Mouse (Mus musculus): ENCODE results near the gene Tnfsf13. TPM values are rescaled to one million over a fixed set of nuclear protein-coding genes. Genes with fewer than 3 reads are reported as not detected.

Gene Tnfsf13
- polyA plus RNA-seq, 1 experiment from 2014 or later: 0.17 TPM

- WGBS (ENCODE audit: insufficient replicate concordance): 68% methylated on average over 6 of the region's 6 CpGs
- Histone ChIP-seq H3K4me1 (ENCODE audit: control insufficient read depth, low read depth, low read length) (peaks cover 36% of the 10 kb centered on the region), H3K27ac (ENCODE audit: low read length) (no peak overlapping the region)
These were observed 648 bp downstream of the Tnfsf13 start for GRCm38 (mm10) chr11:69684936-69685335.

GRCm38 (mm10) chr11:69684128-69684745 is 1.3 kb downstream of the Tnfsf13 start:
- H3K27me3 ChIP-seq (ENCODE audit: control insufficient read depth, insufficient read depth, low read depth, low read length): no peaks in the 10 kb centered on the region
- no peak overlapping the region for H3K27ac ChIP-seq (ENCODE audit: low read length)
- no peaks in the 10 kb centered on the region for H3K9me3 ChIP-seq (replicated peaks; ENCODE audit: control insufficient read depth, low read length)
- H3K9ac ChIP-seq (ENCODE audit: low read depth, low read length): no peak overlapping the region
- H3K4me2 ChIP-seq (ENCODE audit: low read depth, low read length): no peak overlapping the region
- H3K4me3 ChIP-seq (ENCODE audit: low read depth, low read length): no peak overlapping the region
- H3K4me1 ChIP-seq (ENCODE audit: control insufficient read depth, low read depth, low read length): peaks cover 36% of the 10 kb centered on the region
- H3K36me3 ChIP-seq (ENCODE audit: control insufficient read depth, insufficient read depth): no peaks in the 10 kb centered on the region
- no peak for ATAC-seq (ENCODE audit: low read depth)
- WGBS (ENCODE audit: insufficient replicate concordance): 67% methylated on average over 12 of the region's 12 CpGs

More at GRCm38 (mm10) chr11:69684936-69685335, 648 bp downstream of the Tnfsf13 start:
- Histone ChIP-seq H3K4me3 (ENCODE audit: low read depth, low read length) (no peak overlapping the region), H3K36me3 (ENCODE audit: control insufficient read depth, insufficient read depth) (no peaks in the 10 kb centered on the region), H3K27me3 (ENCODE audit: control insufficient read depth, insufficient read depth, low read depth, low read length) (no peaks in the 10 kb centered on the region), H3K9ac (ENCODE audit: low read depth, low read length) (no peak overlapping the region), H3K4me2 (ENCODE audit: low read depth, low read length) (no peak overlapping the region), H3K9me3 (replicated peaks; ENCODE audit: control insufficient read depth, low read length) (no peaks in the 10 kb centered on the region)
- no peak for ATAC-seq (ENCODE audit: low read depth)

- no peaks in the 10 kb centered on the region for H3K36me3 ChIP-seq (ENCODE audit: control insufficient read depth, insufficient read depth)
- H3K4me1 ChIP-seq (ENCODE audit: control insufficient read depth, low read depth, low read length): peaks cover 36% of the 10 kb centered on the region
- no peak overlapping the region for H3K9ac ChIP-seq (ENCODE audit: low read depth, low read length)
- WGBS (ENCODE audit: insufficient replicate concordance): 58% methylated on average over 7 of the region's 7 CpGs
- no peak overlapping the region for H3K27ac ChIP-seq (ENCODE audit: low read length)
- H3K4me3 ChIP-seq (ENCODE audit: low read depth, low read length): no peak overlapping the region
- no peaks in the 10 kb centered on the region for H3K9me3 ChIP-seq (replicated peaks; ENCODE audit: control insufficient read depth, low read length)
- ATAC-seq (ENCODE audit: low read depth): no peak
- no peaks in the 10 kb centered on the region for H3K27me3 ChIP-seq (ENCODE audit: control insufficient read depth, insufficient read depth, low read depth, low read length)
- H3K4me2 ChIP-seq (ENCODE audit: low read depth, low read length): no peak overlapping the region
These were observed 2.0 kb downstream of the Tnfsf13 start for GRCm38 (mm10) chr11:69683576-69683975.

GRCm38 (mm10) chr11:69682840-69683533 is 2.6 kb downstream of the Tnfsf13 start:
- Histone ChIP-seq H3K4me2 (ENCODE audit: low read depth, low read length) (peak overlapping the region; percentile 95), H3K27me3 (ENCODE audit: control insufficient read depth, insufficient read depth, low read depth, low read length) (no peaks in the 10 kb centered on the region), H3K27ac (ENCODE audit: low read length) (peak overlapping the region; percentile 94), H3K36me3 (ENCODE audit: control insufficient read depth, insufficient read depth) (no peaks in the 10 kb centered on the region), H3K4me3 (ENCODE audit: low read depth, low read length) (peak overlapping the region; percentile 88; the same call in 1 of the 2 replicates), H3K9ac (ENCODE audit: low read depth, low read length) (no peak overlapping the region; the same call in 1 of the 2 replicates), H3K4me1 (ENCODE audit: control insufficient read depth, low read depth, low read length) (peaks cover 36% of the 10 kb centered on the region), H3K9me3 (replicated peaks; ENCODE audit: control insufficient read depth, low read length) (no peaks in the 10 kb centered on the region)
- 26% methylated on average over 12 of the region's 12 CpGs for WGBS (ENCODE audit: insufficient replicate concordance)
- ATAC-seq (ENCODE audit: low read depth): no peak

- no peaks in the 10 kb centered on the region for H3K36me3 ChIP-seq (ENCODE audit: control insufficient read depth, insufficient read depth)
- H3K4me2 ChIP-seq (ENCODE audit: low read depth, low read length): peak overlapping the region; percentile 95
- peak overlapping the region; percentile 88 for H3K4me3 ChIP-seq (ENCODE audit: low read depth, low read length)
- peaks cover 36% of the 10 kb centered on the region for H3K4me1 ChIP-seq (ENCODE audit: control insufficient read depth, low read depth, low read length)
- no peak for ATAC-seq (ENCODE audit: low read depth)
- 18% methylated on average over 24 of the region's 24 CpGs for WGBS (ENCODE audit: insufficient replicate concordance)
- peak overlapping the region; percentile 88 for H3K9ac ChIP-seq (ENCODE audit: low read depth, low read length)
- no peaks in the 10 kb centered on the region for H3K27me3 ChIP-seq (ENCODE audit: control insufficient read depth, insufficient read depth, low read depth, low read length)
- H3K9me3 ChIP-seq (replicated peaks; ENCODE audit: control insufficient read depth, low read length): no peaks in the 10 kb centered on the region
- H3K27ac ChIP-seq (ENCODE audit: low read length): peak overlapping the region; percentile 94
These were observed 3.3 kb downstream of the Tnfsf13 start for GRCm38 (mm10) chr11:69682209-69682839.

GRCm38 (mm10) chr11:69681314-69682208 is 4.0 kb downstream of the Tnfsf13 start, which contains the start of gene Senp3:
Gene Senp3 (minus strand): TSS chr11:69682084.
- H3K4me1 ChIP-seq (ENCODE audit: control insufficient read depth, low read depth, low read length): peaks cover 36% of the 10 kb centered on the region
- peak within 1 kb of the TSS; percentile 88 for H3K4me3 ChIP-seq (ENCODE audit: low read depth, low read length)
- peak within 1 kb of the TSS; percentile 88 for H3K9ac ChIP-seq (ENCODE audit: low read depth, low read length)
- peak; percentile 98 for ATAC-seq (ENCODE audit: low read depth)
- under 1% methylated on average over 80 of the region's 80 CpGs for WGBS (ENCODE audit: insufficient replicate concordance)
- peak within 1 kb of the TSS; percentile 95 for H3K4me2 ChIP-seq (ENCODE audit: low read depth, low read length)
- H3K9me3 ChIP-seq (replicated peaks; ENCODE audit: control insufficient read depth, low read length): no peaks in the 10 kb centered on the region
- H3K27me3 ChIP-seq (ENCODE audit: control insufficient read depth, insufficient read depth, low read depth, low read length): no peaks in the 10 kb centered on the region
- peak within 1 kb of the TSS; percentile 94 for H3K27ac ChIP-seq (ENCODE audit: low read length)
- peaks cover 3% of the 10 kb centered on the region; the same call in 1 of the 2 replicates for H3K36me3 ChIP-seq (ENCODE audit: control insufficient read depth, insufficient read depth)

- Histone ChIP-seq H3K4me3 (ENCODE audit: low read depth, low read length) (peak overlapping the region; percentile 88), H3K4me2 (ENCODE audit: low read depth, low read length) (peak overlapping the region; percentile 95), H3K4me1 (ENCODE audit: control insufficient read depth, low read depth, low read length) (peaks cover 29% of the 10 kb centered on the region), H3K9me3 (replicated peaks; ENCODE audit: control insufficient read depth, low read length) (no peaks in the 10 kb centered on the region), H3K36me3 (ENCODE audit: control insufficient read depth, insufficient read depth) (peaks cover 14% of the 10 kb centered on the region), H3K27me3 (ENCODE audit: control insufficient read depth, insufficient read depth, low read depth, low read length) (no peaks in the 10 kb centered on the region), H3K9ac (ENCODE audit: low read depth, low read length) (no peak overlapping the region), H3K27ac (ENCODE audit: low read length) (no peak overlapping the region)
- 80% methylated on average over 30 of the region's 30 CpGs for WGBS (ENCODE audit: insufficient replicate concordance)
- ATAC-seq (ENCODE audit: low read depth): no peak
These were observed 5.3 kb downstream of the Tnfsf13 start for GRCm38 (mm10) chr11:69680136-69680855.

GRCm38 (mm10) chr11:69679144-69679543 is 6.4 kb downstream of the Tnfsf13 start:
- Histone ChIP-seq H3K27ac (ENCODE audit: low read length) (no peak overlapping the region), H3K27me3 (ENCODE audit: control insufficient read depth, insufficient read depth, low read depth, low read length) (no peaks in the 10 kb centered on the region), H3K4me3 (ENCODE audit: low read depth, low read length) (no peak overlapping the region), H3K4me2 (ENCODE audit: low read depth, low read length) (no peak overlapping the region), H3K36me3 (ENCODE audit: control insufficient read depth, insufficient read depth) (peaks cover 23% of the 10 kb centered on the region), H3K4me1 (ENCODE audit: control insufficient read depth, low read depth, low read length) (peaks cover 26% of the 10 kb centered on the region), H3K9me3 (replicated peaks; ENCODE audit: control insufficient read depth, low read length) (no peaks in the 10 kb centered on the region), H3K9ac (ENCODE audit: low read depth, low read length) (no peak overlapping the region)
- WGBS (ENCODE audit: insufficient replicate concordance): 100% methylated on average over 2 of the region's 2 CpGs
- ATAC-seq (ENCODE audit: low read depth): no peak

All from liver, embryonic 16.5 days (tissue).